Comparison of ENCODE assay signal across 7 mouse cellular contexts in genomic region chr1:86650272-86650671, GRCm38 (mm10). TPM values are rescaled to one million over a fixed set of nuclear protein-coding genes. Genes with fewer than 3 reads are reported as not detected.
DNase-seq lines count a peak whose midpoint lies in the region; ATAC-seq and TF ChIP-seq lines count a peak whose summit lies in the region.

No protein-coding gene starts in this region.

- no peak overlapping the region for H3K27ac ChIP-seq in ES-E14 (ENCODE audit: insufficient read depth, low read depth, low read length, poor library complexity, severe bottlenecking)

- peak; percentile 40 for DNase-seq in CD4-positive helper T cell, adult 2 months (ENCODE audit: low read depth, low spot score)
- DNase-seq in ES-E14 (ENCODE audit: low read depth, low spot score) = peak; percentile 53
- DNase-seq in cerebellum, adult 11 months = peak; percentile 47
- peak; percentile 41 to 74 for DNase-seq in frontal cortex, postnatal 14 days (ENCODE audit: low spot score in 2 of 2)
- peak; percentile 54 to 73 for DNase-seq in layer of hippocampus, postnatal 14 days (ENCODE audit: low spot score in 2 of 2)
- DNase-seq in spleen, adult 12 weeks (ENCODE audit: low spot score) = peak; percentile 37

- H3K36me3 ChIP-seq in ES-E14 (ENCODE audit: control insufficient read depth, insufficient read depth, low read length, poor library complexity, severe bottlenecking) = no peaks in the 10 kb centered on the region

- H3K9ac ChIP-seq in ES-E14 (ENCODE audit: insufficient read depth, low read depth, low read length, poor library complexity, severe bottlenecking) = no peak overlapping the region

- no peak overlapping the region for H3K4me3 ChIP-seq in ES-E14 (ENCODE audit: insufficient read depth in 1 of 2, low read depth in 1 of 2, low read length in 2 of 2, poor library complexity in 1 of 2, severe bottlenecking in 1 of 2)

- H3K4me1 ChIP-seq in ES-E14 (ENCODE audit: control insufficient read depth in 2 of 2, insufficient read depth in 2 of 2, low read length in 2 of 2, poor library complexity in 1 of 2) = peaks cover 7 to 15% of the 10 kb centered on the region in 2 experiments; a peak in 3 of 4 replicates

- in situ Hi-C loops in ES-E14 (cut with MboI; ENCODE audit: low sequenced_read_pairs in 2 of 2, unreplicated experiment in 2 of 2) = no loop called here

- no peaks in the 10 kb centered on the region for H3K9me3 ChIP-seq in ES-E14 (ENCODE audit: control insufficient read depth, insufficient read depth, low read depth, low read length)

- peak; percentile 60 for ATAC-seq in megakaryocyte, adult 5-6 weeks (ENCODE audit: poor library complexity, severe bottlenecking)

TF ChIP-seq in ES-E14, 5 proteins besides CTCF, POLR2A, EP300 and RAD21:
- TF ChIP-seq HCFC1 (IDR thresholded peaks at IDR 0.05; ENCODE audit: borderline replicate concordance, insufficient read depth, low read length) = no peak
- TF ChIP-seq ZNF384 (IDR thresholded peaks at IDR 0.05; ENCODE audit: low read depth, low read length) = no peak
- peak; percentile 81 for TF ChIP-seq ZC3H11A (IDR thresholded peaks at IDR 0.05; ENCODE audit: borderline replicate concordance, low read depth, low read length)
- no peak for TF ChIP-seq MAFK (IDR thresholded peaks at IDR 0.05; ENCODE audit: insufficient read depth, low read depth, low read length)
- no peak for TF ChIP-seq CHD2 (IDR thresholded peaks at IDR 0.05; ENCODE audit: low read depth, low read length)
TF ChIP-seq in ES-E14: peak in this region for 1.

RNA-seq across cellular contexts. Expression of gene Nppc, which starts 20.1 kb away (rescaled TPM):
- 0.45 and 1.5 TPM in 2 replicates for total RNA-seq in ES-E14 (2012; rRNA removed)
- total RNA-seq in layer of hippocampus, postnatal 14 days (2021) = 10 to 100 TPM in 1 of 2 experiments, 1 to 10 TPM in 1; 9.9 to 11.8 TPM
- total RNA-seq in megakaryocyte, adult 5-6 weeks (2015) = not detected in 2 replicates
- not detected in 2 replicates for total RNA-seq in megakaryocyte, adult 5-6 weeks (2017)

RNA-seq across cellular contexts. Expression of gene Dis3l2, which starts 53.3 kb away (rescaled TPM):
- 9.6 and 13.4 TPM in 2 replicates for total RNA-seq in ES-E14 (2012; rRNA removed)
- 10 to 100 TPM; 24.7 to 25.9 TPM for total RNA-seq in layer of hippocampus, postnatal 14 days (2021)
- 6.7 and 9.8 TPM in 2 replicates for total RNA-seq in megakaryocyte, adult 5-6 weeks (2015)
- 13.8 TPM in 2 replicates for total RNA-seq in megakaryocyte, adult 5-6 weeks (2017)
